Mouse (Mus musculus) hindbrain, postnatal 0 days (tissue): ENCODE measurements around the gene Pkd1l1. TPM values are rescaled to one million over a fixed set of nuclear protein-coding genes. Genes with fewer than 3 reads are reported as not detected.

Experiments used
- ATAC-seq: fragments of 200-750 bp; cut with Nextera tagmentation; 2 replicates; pipeline ENCODE4 v1.8.0; 2017; ENCODE audit warnings: mild to moderate bottlenecking, moderate TSS enrichment, moderate library complexity
- DNase-seq: peaks from one replicate; pipeline ENCODE4 v3.0.0-alpha.2; 2015; ENCODE audit warnings: low spot score
- H3K27ac ChIP-seq: fragments of 300-500 bp; sonication (generic); 2 replicates; pipeline ENCODE4 v1.5.1; 2014; ENCODE audit warnings: mild to moderate bottlenecking
- H3K27me3 ChIP-seq: fragments of 300-500 bp; sonication (generic); 2 replicates; pipeline ENCODE4 v1.6.1; 2014; ENCODE audit warnings: low read length, mixed read lengths; ENCODE audit not compliant: insufficient read depth
- H3K36me3 ChIP-seq: fragments of 300-500 bp; sonication (generic); 2 replicates; pipeline ENCODE4 v1.6.1; 2014; ENCODE audit warnings: low read length, mixed read lengths; ENCODE audit not compliant: insufficient read depth
- H3K4me1 ChIP-seq: fragments of 300-500 bp; sonication (generic); 2 replicates; pipeline ENCODE4 v1.6.1; 2014; ENCODE audit warnings: antibody characterized with exemption, low read length, mixed read lengths; ENCODE audit not compliant: insufficient read depth
- H3K4me2 ChIP-seq: fragments of 300-500 bp; sonication (generic); 2 replicates; pipeline ENCODE4 v1.6.1; 2014; ENCODE audit warnings: low read depth, mild to moderate bottlenecking, low read length, moderate library complexity, mixed read lengths
- H3K4me3 ChIP-seq: fragments of 300-500 bp; sonication (generic); 2 replicates; pipeline ENCODE4 v1.5.1; 2014; ENCODE audit warnings: low read length
- H3K9ac ChIP-seq: fragments of 300-500 bp; sonication (generic); replicated peaks from 2 replicates; pipeline ENCODE4 v1.6.1; 2014; ENCODE audit warnings: mild to moderate bottlenecking, low read length, moderate library complexity, mixed read lengths
- H3K9me3 ChIP-seq: fragments of 300-500 bp; sonication (generic); 2 replicates; pipeline ENCODE4 v1.6.1; 2016; ENCODE audit warnings: low read length, mixed read lengths
- CTCF ChIP-seq: IDR thresholded peaks from 2 replicates; pipeline ENCODE4 v1.5.1; 2016; ENCODE audit warnings: antibody characterized with exemption, control low read depth, low read depth
- WGBS: fragments of 180-500 bp; shearing (Covaris S2); extraction: QIAGEN DNeasy Blood & Tissue Kit; methylation state at CpG from one replicate; pipeline ENCODE4 v1.1.7; 2014; 5-methylcytosine and 5-hydroxymethylcytosine counted together
- polyA plus RNA-seq: library from polyadenylated mRNA; unstranded; fragments of >200 nt; fragmentation: Nextera tagmentation; extraction: Ambion mirVana; gene quantifications from 2 replicates; pipeline ENCODE4 v1.2.1, GENCODE M21; 2015
- total RNA-seq: library from RNA; depleted of rRNA; stranded (reverse); fragments of >200 nt; gene quantifications from 2 replicates; pipeline ENCODE4 v1.2.3, GENCODE M21; 2014

The Pkd1l1 gene
- total and polyA plus RNA-seq, 2 experiments from 2014 or later = 0.33 to 0.37 TPM

GRCm38 (mm10) chr11:8859041-8859440, 114.0 kb downstream of the Pkd1l1 start:
- ATAC-seq = no peak
- no peak for DNase-seq
- TF ChIP-seq CTCF = no peak
- no peaks in the 10 kb centered on the region for H3K27me3 ChIP-seq
- no peak overlapping the region for H3K27ac ChIP-seq
- H3K4me2 ChIP-seq = no peak overlapping the region
- H3K36me3 ChIP-seq = no peaks in the 10 kb centered on the region
- no peaks in the 10 kb centered on the region for H3K9me3 ChIP-seq
- no peak overlapping the region for H3K9ac ChIP-seq
- H3K4me1 ChIP-seq = no peaks in the 10 kb centered on the region
- H3K4me3 ChIP-seq = no peak overlapping the region
- 50% methylated on average over 3 of the region's 3 CpGs for WGBS

- H3K4me2 ChIP-seq = no peak overlapping the region
- H3K36me3 ChIP-seq = no peaks in the 10 kb centered on the region
- H3K4me3 ChIP-seq = no peak overlapping the region
- no peaks in the 10 kb centered on the region for H3K4me1 ChIP-seq
- no peaks in the 10 kb centered on the region for H3K9me3 ChIP-seq
- H3K27ac ChIP-seq = no peak overlapping the region
- H3K27me3 ChIP-seq = no peaks in the 10 kb centered on the region
- peak; percentile 20; the same call in 1 of the 2 replicates for TF ChIP-seq CTCF
- no peak for DNase-seq
- no peak overlapping the region for H3K9ac ChIP-seq
- WGBS = 60% methylated on average over 5 of the region's 5 CpGs
- no peak for ATAC-seq
These were observed 116.9 kb downstream of the Pkd1l1 start for GRCm38 (mm10) chr11:8856125-8856524.

DNA sequence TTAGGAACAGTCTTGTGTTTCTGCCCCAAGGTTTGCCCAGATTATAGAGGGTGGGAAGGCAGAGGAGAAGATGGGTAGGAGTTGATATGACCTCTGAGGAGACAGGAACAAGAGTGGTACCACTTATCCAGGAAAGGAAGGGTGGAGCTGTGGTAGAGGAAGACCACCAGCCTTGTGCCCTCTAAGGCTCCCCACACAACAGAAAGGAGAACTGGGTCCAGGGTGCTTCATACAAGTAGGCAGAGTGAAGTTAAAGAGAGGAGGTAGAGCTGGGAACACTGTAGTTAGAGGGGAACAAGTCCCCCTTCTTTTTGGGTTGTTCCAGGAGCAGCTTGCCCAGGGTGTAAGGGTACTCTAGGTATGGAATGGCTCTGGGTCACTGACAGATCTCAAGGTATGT, 125.0 kb downstream of the Pkd1l1 start:
- Histone ChIP-seq H3K9me3 (no peaks in the 10 kb centered on the region), H3K4me1 (no peaks in the 10 kb centered on the region), H3K27me3 (no peaks in the 10 kb centered on the region), H3K4me3 (no peak overlapping the region), H3K4me2 (no peak overlapping the region), H3K9ac (no peak overlapping the region), H3K27ac (no peak overlapping the region), H3K36me3 (no peaks in the 10 kb centered on the region)
- TF ChIP-seq CTCF = no peak
- no peak for ATAC-seq
- no peak for DNase-seq

DNA sequence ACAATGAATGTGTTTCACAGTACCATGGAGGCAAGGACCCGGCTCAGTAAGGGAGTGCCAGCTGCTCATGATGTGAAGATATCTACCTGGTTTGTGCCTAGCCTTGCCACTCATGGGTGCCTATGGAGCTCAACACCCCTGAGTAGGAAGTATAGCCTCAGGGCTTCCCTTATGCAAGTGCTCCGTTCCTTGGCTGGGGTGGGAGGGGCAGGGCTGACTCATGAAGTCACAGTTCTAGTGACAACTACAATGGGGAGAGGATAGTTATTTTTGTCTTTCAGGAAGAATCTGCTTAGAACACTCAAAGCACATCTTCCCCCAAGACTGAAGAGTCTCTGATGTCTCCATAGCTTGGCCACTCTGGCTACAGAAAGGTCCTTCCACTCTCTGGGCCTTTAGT, 125.4 kb downstream of the Pkd1l1 start:
- no peak overlapping the region for H3K4me3 ChIP-seq
- no peaks in the 10 kb centered on the region for H3K9me3 ChIP-seq
- H3K27me3 ChIP-seq = no peaks in the 10 kb centered on the region
- no peak for TF ChIP-seq CTCF
- no peak for ATAC-seq
- 95% methylated on average over 2 of the region's 2 CpGs for whole genome bisulfite sequencing
- DNase-seq = no peak
- H3K27ac ChIP-seq = no peak overlapping the region
- no peaks in the 10 kb centered on the region for H3K4me1 ChIP-seq
- no peak overlapping the region for H3K4me2 ChIP-seq
- no peaks in the 10 kb centered on the region for H3K36me3 ChIP-seq
- H3K9ac ChIP-seq = no peak overlapping the region

- Histone ChIP-seq H3K9ac (no peak overlapping the region), H3K4me1 (no peaks in the 10 kb centered on the region), H3K4me2 (no peak overlapping the region), H3K36me3 (no peaks in the 10 kb centered on the region), H3K4me3 (no peak overlapping the region), H3K9me3 (no peaks in the 10 kb centered on the region), H3K27ac (no peak overlapping the region), H3K27me3 (no peaks in the 10 kb centered on the region)
- ATAC-seq (no peak), DNase-seq (no peak)
- TF ChIP-seq CTCF = no peak
- 96% methylated on average over 6 of the region's 6 CpGs for WGBS
These were observed 136.9 kb downstream of the Pkd1l1 start for GRCm38 (mm10) chr11:8836176-8836575.

DNA sequence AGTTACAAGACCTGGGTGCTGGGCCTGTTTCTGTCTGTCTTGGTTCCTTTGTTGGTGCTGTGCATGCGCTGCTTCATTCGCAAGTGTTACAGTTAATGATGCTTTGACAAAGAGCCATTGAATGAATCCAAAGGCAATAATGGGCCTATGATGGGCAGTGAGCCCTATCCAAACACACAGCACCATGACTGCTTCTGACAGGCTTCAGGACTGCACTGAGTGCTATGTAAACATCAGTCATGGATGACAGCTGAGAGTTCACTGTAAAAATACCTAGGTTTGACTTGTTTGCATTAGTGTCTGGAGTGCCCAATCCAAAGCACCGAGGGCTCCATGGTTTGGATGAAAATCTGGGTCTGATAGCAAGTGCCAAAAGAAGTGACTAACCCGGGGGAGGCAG, 138.9 kb downstream of the Pkd1l1 start:
- H3K4me1 ChIP-seq = no peaks in the 10 kb centered on the region
- TF ChIP-seq CTCF = no peak
- no peaks in the 10 kb centered on the region for H3K27me3 ChIP-seq
- WGBS = 82% methylated on average over 4 of the region's 4 CpGs
- H3K4me3 ChIP-seq = no peak overlapping the region
- DNase-seq (no peak), ATAC-seq (no peak)
- no peak overlapping the region for H3K9ac ChIP-seq
- H3K9me3 ChIP-seq = no peaks in the 10 kb centered on the region
- no peaks in the 10 kb centered on the region for H3K36me3 ChIP-seq
- H3K27ac ChIP-seq = no peak overlapping the region
- H3K4me2 ChIP-seq = no peak overlapping the region

DNA sequence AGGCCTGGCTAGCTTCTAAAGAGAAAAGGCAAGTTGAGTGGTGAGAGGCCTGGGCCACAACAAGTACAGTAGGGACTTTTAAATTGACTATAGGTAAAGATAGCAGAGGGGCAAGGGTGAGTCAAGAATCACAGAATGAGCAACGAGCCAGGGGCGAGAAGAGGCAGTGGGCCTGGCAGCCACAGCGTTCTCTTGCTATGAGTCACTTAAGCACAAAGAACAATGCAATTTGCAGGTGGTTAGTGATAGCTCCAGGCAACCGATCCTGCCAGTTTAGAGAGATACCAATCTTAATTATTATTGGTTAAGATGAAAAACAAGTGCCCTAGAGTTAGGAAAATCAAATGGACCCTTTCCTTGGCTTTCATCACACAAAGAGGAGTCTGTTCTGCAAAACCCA, 142.5 kb downstream of the Pkd1l1 start:
- H3K4me1 ChIP-seq = no peaks in the 10 kb centered on the region

More for the DNA sequence above, 142.5 kb downstream of the Pkd1l1 start:
- no peak for TF ChIP-seq CTCF
- Histone ChIP-seq H3K27ac (no peak overlapping the region), H3K4me3 (no peak overlapping the region), H3K9me3 (no peaks in the 10 kb centered on the region), H3K9ac (no peak overlapping the region), H3K36me3 (no peaks in the 10 kb centered on the region), H3K4me2 (no peak overlapping the region), H3K27me3 (no peaks in the 10 kb centered on the region)
- DNase-seq (no peak), ATAC-seq (no peak)
- 77% methylated on average over 4 of the region's 4 CpGs for WGBS
